Mouse (Mus musculus) heart, adult 2 months (tissue): Measurements from ENCODE around the gene Proser2.

Experiments
- CTCF ChIP-seq: fragments of 200-600 bp; IDR thresholded peaks from 2 replicates; pipeline ENCODE4 v1.8.1; 2022; ENCODE audit warnings: antibody characterized with exemption, mild to moderate bottlenecking, moderate library complexity
- EP300 ChIP-seq: fragments of 200-500 bp; IDR thresholded peaks from 2 replicates; pipeline ENCODE4 v1.6.1; 2011; ENCODE audit warnings: low read depth, low read length, control low read depth; ENCODE audit not compliant: insufficient read depth
- POLR2A ChIP-seq: fragments of 200-500 bp; IDR thresholded peaks from 2 replicates; pipeline ENCODE4 v1.6.1; 2011; ENCODE audit warnings: mild to moderate bottlenecking, low read depth, low read length, control low read depth; ENCODE audit not compliant: insufficient read depth

- TF ChIP-seq POLR2A = no peak
- no peak for TF ChIP-seq CTCF
- TF ChIP-seq EP300 = no peak
These were observed 54.5 kb downstream of the Proser2 start for GRCm38 (mm10) chr2:6075530-6075896.
